ENCODE assay signal across 12 mouse cellular contexts in genomic region chr11:102146531-102146930, GRCm38 (mm10). TPM values are rescaled to one million over a fixed set of nuclear protein-coding genes. Genes with fewer than 3 reads are reported as not detected.
DNase-seq lines count a peak whose midpoint lies in the region; ATAC-seq and TF ChIP-seq lines count a peak whose summit lies in the region.
"Had no signal": no experiment of that assay in that cellular context is flagged by ENCODE, and none has a peak within 500 bp of the region (broad histone marks: within the 10 kb centered on the region; RNA-seq: fewer than 3 reads in every experiment).

No protein-coding gene starts in this region.

- no peak overlapping the region for H3K27ac ChIP-seq in hindbrain, embryonic 10.5 days
- H3K27ac ChIP-seq in hindbrain, embryonic 13.5 days: no peak overlapping the region
- H3K27ac ChIP-seq in ES-E14 (ENCODE audit: insufficient read depth, low read depth, low read length, poor library complexity, severe bottlenecking): no peak overlapping the region
- H3K27ac ChIP-seq in embryonic facial prominence, embryonic 12.5 days: no peak overlapping the region
- H3K27ac ChIP-seq in liver, embryonic 13.5 days: peak overlapping the region; percentile 73; the same call in 1 of the 2 replicates
- H3K27ac ChIP-seq: macrophage had no signal

- in situ Hi-C loops in ES-E14 (cut with MboI; ENCODE audit: low sequenced_read_pairs in 2 of 2, unreplicated experiment in 2 of 2): no loop called here

- H3K4me1 ChIP-seq in hindbrain, embryonic 10.5 days (replicated peaks): peaks cover 30% of the 10 kb centered on the region
- peaks cover 24% of the 10 kb centered on the region for H3K4me1 ChIP-seq in hindbrain, embryonic 13.5 days (replicated peaks)
- peaks cover 2 to 8% of the 10 kb centered on the region in 2 experiments; a peak in 3 of 4 replicates for H3K4me1 ChIP-seq in ES-E14 (ENCODE audit: control insufficient read depth in 2 of 2, insufficient read depth in 2 of 2, low read length in 2 of 2, poor library complexity in 1 of 2)
- peaks cover 25% of the 10 kb centered on the region for H3K4me1 ChIP-seq in embryonic facial prominence, embryonic 12.5 days
- peaks cover 37% of the 10 kb centered on the region for H3K4me1 ChIP-seq in liver, embryonic 13.5 days (replicated peaks)

- peak overlapping the region; percentile 47 for H3K4me3 ChIP-seq in hindbrain, embryonic 10.5 days
- H3K4me3 ChIP-seq in hindbrain, embryonic 13.5 days: no peak overlapping the region
- H3K4me3 ChIP-seq in ES-E14 (ENCODE audit: insufficient read depth in 1 of 2, low read depth in 1 of 2, low read length in 2 of 2, poor library complexity in 1 of 2, severe bottlenecking in 1 of 2): peak overlapping the region; percentile 42 to 61
- 0 out of 2 replicates have a peak overlapping the region, but pooled peaks have one; percentile 35 for H3K4me3 ChIP-seq in embryonic facial prominence, embryonic 12.5 days
- H3K4me3 ChIP-seq in liver, embryonic 13.5 days (replicated peaks): peak overlapping the region; percentile 64

- H3K36me3 ChIP-seq in hindbrain, embryonic 10.5 days: no peaks in the 10 kb centered on the region
- H3K36me3 ChIP-seq in hindbrain, embryonic 13.5 days: no peaks in the 10 kb centered on the region
- H3K36me3 ChIP-seq in ES-E14 (ENCODE audit: control insufficient read depth, insufficient read depth, low read length, poor library complexity, severe bottlenecking): no peaks in the 10 kb centered on the region
- H3K36me3 ChIP-seq in embryonic facial prominence, embryonic 12.5 days: no peaks in the 10 kb centered on the region
- peaks cover 21% of the 10 kb centered on the region; the same call in 1 of the 2 replicates for H3K36me3 ChIP-seq in liver, embryonic 13.5 days

- no peak for DNase-seq in hindbrain, embryonic 10.5 days (ENCODE audit: low spot score)
- DNase-seq in ES-E14 (ENCODE audit: low read depth, low spot score): no peak
- no peak for DNase-seq in liver, embryonic 13.5 days
- DNase-seq in right cerebral cortex, postnatal 25 days: no peak
- no peak for DNase-seq in cerebellum, postnatal 4 days (ENCODE audit: low spot score in 2 of 2)
- DNase-seq in urinary bladder, postnatal 14 days (ENCODE audit: low spot score): no peak
- DNase-seq: adrenal gland, adult 8-10 months; cerebellum, adult 9-11 months had no signal

- 10% methylated on average over 17 of the region's 17 CpGs for WGBS in hindbrain, embryonic 10.5 days
- 11% methylated on average over 17 of the region's 17 CpGs for WGBS in hindbrain, embryonic 13.5 days
- 7% methylated on average over 17 of the region's 17 CpGs for WGBS in embryonic facial prominence, embryonic 12.5 days
- 7% methylated on average over 17 of the region's 17 CpGs for WGBS in liver, embryonic 13.5 days (ENCODE audit: insufficient replicate concordance)

- H3K9me3 ChIP-seq in hindbrain, embryonic 10.5 days: no peaks in the 10 kb centered on the region
- no peaks in the 10 kb centered on the region for H3K9me3 ChIP-seq in hindbrain, embryonic 13.5 days
- no peaks in the 10 kb centered on the region for H3K9me3 ChIP-seq in ES-E14 (ENCODE audit: control insufficient read depth, insufficient read depth, low read depth, low read length)
- H3K9me3 ChIP-seq in embryonic facial prominence, embryonic 12.5 days: no peaks in the 10 kb centered on the region
- H3K9me3 ChIP-seq in liver, embryonic 13.5 days (replicated peaks): no peaks in the 10 kb centered on the region

- ATAC-seq in hindbrain, embryonic 13.5 days (ENCODE audit: low FRiP score): no peak
- no peak for ATAC-seq in embryonic facial prominence, embryonic 12.5 days (ENCODE audit: insufficient number of reproducible peaks, insufficient read depth, low FRiP score, low TSS enrichment)
- ATAC-seq in liver, embryonic 13.5 days (ENCODE audit: low read depth): no peak

- peaks cover 80% of the 10 kb centered on the region for H3K27me3 ChIP-seq in hindbrain, embryonic 10.5 days (ENCODE audit: insufficient read depth, poor library complexity, severe bottlenecking)
- H3K27me3 ChIP-seq in hindbrain, embryonic 13.5 days: peaks cover 78% of the 10 kb centered on the region
- H3K27me3 ChIP-seq in embryonic facial prominence, embryonic 12.5 days: peaks cover 71% of the 10 kb centered on the region
- peaks cover 69% of the 10 kb centered on the region for H3K27me3 ChIP-seq in liver, embryonic 13.5 days

- H3K4me2 ChIP-seq in hindbrain, embryonic 13.5 days: no peak overlapping the region
- H3K4me2 ChIP-seq in embryonic facial prominence, embryonic 12.5 days (replicated peaks): peak overlapping the region; percentile 15; the same call in 1 of the 2 replicates
- H3K4me2 ChIP-seq in liver, embryonic 13.5 days: peak overlapping the region; percentile 81

- H3K9ac ChIP-seq in hindbrain, embryonic 13.5 days: no peak overlapping the region
- H3K9ac ChIP-seq in ES-E14 (ENCODE audit: insufficient read depth, low read depth, low read length, poor library complexity, severe bottlenecking): peak overlapping the region; percentile 8; the same call in 1 of the 2 replicates
- H3K9ac ChIP-seq in embryonic facial prominence, embryonic 12.5 days: no peak overlapping the region
- peak overlapping the region; percentile 71 for H3K9ac ChIP-seq in liver, embryonic 13.5 days

TF ChIP-seq in ES-E14, 5 proteins besides CTCF, POLR2A, EP300 and RAD21:
- TF ChIP-seq MAFK (IDR thresholded peaks at IDR 0.05; ENCODE audit: insufficient read depth, low read depth, low read length) (no peak), ZNF384 (IDR thresholded peaks at IDR 0.05; ENCODE audit: low read depth, low read length) (no peak), HCFC1 (IDR thresholded peaks at IDR 0.05; ENCODE audit: borderline replicate concordance, insufficient read depth, low read length) (no peak), CHD2 (IDR thresholded peaks at IDR 0.05; ENCODE audit: low read depth, low read length) (no peak), ZC3H11A (IDR thresholded peaks at IDR 0.05; ENCODE audit: borderline replicate concordance, low read depth, low read length) (no peak)

RNA-seq across cellular contexts. Expression of gene Nags, which starts 1.2 kb away (rescaled TPM):
- polyA plus RNA-seq in hindbrain, embryonic 10.5 days (2016; fragmentation: Nextera tagmentation; extraction: Ambion mirVana): 0.10 TPM in 1 of 2 replicates, not detected in the other
- polyA plus RNA-seq in hindbrain, embryonic 13.5 days (2015; fragmentation: Nextera tagmentation; extraction: Ambion mirVana): not detected in 2 replicates
- total RNA-seq in ES-E14 (2012; rRNA removed): 0.45 and 0.90 TPM in 2 replicates
- polyA plus RNA-seq in embryonic facial prominence, embryonic 12.5 days (2016; fragmentation: Nextera tagmentation; extraction: Ambion mirVana): 0.06 TPM in 1 of 2 replicates, not detected in the other
- polyA plus RNA-seq in liver, embryonic 13.5 days (2015; fragmentation: Nextera tagmentation; extraction: Ambion mirVana): 8.7 and 11.2 TPM in 2 replicates
- total RNA-seq: layer of hippocampus, postnatal 10 days had no signal
- polyA plus RNA-seq: macrophage had no signal

RNA-seq across cellular contexts. Expression of gene Tmem101, which starts 9.7 kb away (rescaled TPM):
- polyA plus RNA-seq in hindbrain, embryonic 10.5 days (2016; fragmentation: Nextera tagmentation; extraction: Ambion mirVana): 36.1 and 41.2 TPM in 2 replicates
- 37.9 and 38.1 TPM in 2 replicates for polyA plus RNA-seq in hindbrain, embryonic 13.5 days (2015; fragmentation: Nextera tagmentation; extraction: Ambion mirVana)
- total RNA-seq in ES-E14 (2012; rRNA removed): 75.3 and 98.7 TPM in 2 replicates
- 43.4 and 44.3 TPM in 2 replicates for polyA plus RNA-seq in embryonic facial prominence, embryonic 12.5 days (2016; fragmentation: Nextera tagmentation; extraction: Ambion mirVana)
- 12.8 and 14.3 TPM in 2 replicates for polyA plus RNA-seq in liver, embryonic 13.5 days (2015; fragmentation: Nextera tagmentation; extraction: Ambion mirVana)

RNA-seq across cellular contexts. Expression of gene Lsm12, which starts 38.6 kb away (rescaled TPM):
- 119 and 148 TPM in 2 replicates for polyA plus RNA-seq in hindbrain, embryonic 10.5 days (2016; fragmentation: Nextera tagmentation; extraction: Ambion mirVana)
- 144 and 148 TPM in 2 replicates for polyA plus RNA-seq in hindbrain, embryonic 13.5 days (2015; fragmentation: Nextera tagmentation; extraction: Ambion mirVana)
- total RNA-seq in ES-E14 (2012; rRNA removed): 27.6 and 49.1 TPM in 2 replicates
- 104 and 108 TPM in 2 replicates for polyA plus RNA-seq in embryonic facial prominence, embryonic 12.5 days (2016; fragmentation: Nextera tagmentation; extraction: Ambion mirVana)
- 92.6 and 95.3 TPM in 2 replicates for polyA plus RNA-seq in liver, embryonic 13.5 days (2015; fragmentation: Nextera tagmentation; extraction: Ambion mirVana)

RNA-seq across cellular contexts. Expression of gene Pyy, which starts 38.9 kb away (rescaled TPM):
- polyA plus RNA-seq in hindbrain, embryonic 10.5 days (2016; fragmentation: Nextera tagmentation; extraction: Ambion mirVana): 0.50 and 0.97 TPM in 2 replicates
- polyA plus RNA-seq in hindbrain, embryonic 13.5 days (2015; fragmentation: Nextera tagmentation; extraction: Ambion mirVana): 3.3 and 7.5 TPM in 2 replicates
- 0.49 and 2.1 TPM in 2 replicates for total RNA-seq in ES-E14 (2012; rRNA removed)
- 0.71 TPM in 1 of 2 replicates, not detected in the other for polyA plus RNA-seq in embryonic facial prominence, embryonic 12.5 days (2016; fragmentation: Nextera tagmentation; extraction: Ambion mirVana)
- not detected in 2 replicates for polyA plus RNA-seq in liver, embryonic 13.5 days (2015; fragmentation: Nextera tagmentation; extraction: Ambion mirVana)
- total RNA-seq: adrenal gland, adult 8-10 months; layer of hippocampus, postnatal 10 days had no signal
- polyA plus RNA-seq: macrophage had no signal

RNA-seq across cellular contexts. Expression of gene G6pc3, which starts 42.9 kb away (rescaled TPM):
- 32.3 and 37.8 TPM in 2 replicates for polyA plus RNA-seq in hindbrain, embryonic 10.5 days (2016; fragmentation: Nextera tagmentation; extraction: Ambion mirVana)
- polyA plus RNA-seq in hindbrain, embryonic 13.5 days (2015; fragmentation: Nextera tagmentation; extraction: Ambion mirVana): 30.0 and 37.2 TPM in 2 replicates
- total RNA-seq in ES-E14 (2012; rRNA removed): 14.2 and 16.3 TPM in 2 replicates
- 30.3 and 31.3 TPM in 2 replicates for polyA plus RNA-seq in embryonic facial prominence, embryonic 12.5 days (2016; fragmentation: Nextera tagmentation; extraction: Ambion mirVana)
- 14.0 and 14.4 TPM in 2 replicates for polyA plus RNA-seq in liver, embryonic 13.5 days (2015; fragmentation: Nextera tagmentation; extraction: Ambion mirVana)

Comparison
In these comparisons a context has a peak if more than half of its experiments do, and no peak if none do; other contexts are left out.
1. H3K9ac ChIP-seq: peak in ES-E14 (single experiment) and liver, embryonic 13.5 days (single experiment); none in hindbrain, embryonic 13.5 days (single experiment) and embryonic facial prominence, embryonic 12.5 days (single experiment).